Mouse (Mus musculus) heart, adult 2 months (tissue): ENCODE results near the gene Fam241a.

Source experiments
- CTCF ChIP-seq: fragments of 200-600 bp; IDR thresholded peaks from 2 replicates; pipeline ENCODE4 v1.8.1; 2022; ENCODE audit warnings: antibody characterized with exemption, mild to moderate bottlenecking, moderate library complexity
- POLR2A ChIP-seq: fragments of 200-500 bp; IDR thresholded peaks from 2 replicates; pipeline ENCODE4 v1.6.1; 2011; ENCODE audit warnings: mild to moderate bottlenecking, low read depth, low read length, control low read depth; ENCODE audit not compliant: insufficient read depth

DNA sequence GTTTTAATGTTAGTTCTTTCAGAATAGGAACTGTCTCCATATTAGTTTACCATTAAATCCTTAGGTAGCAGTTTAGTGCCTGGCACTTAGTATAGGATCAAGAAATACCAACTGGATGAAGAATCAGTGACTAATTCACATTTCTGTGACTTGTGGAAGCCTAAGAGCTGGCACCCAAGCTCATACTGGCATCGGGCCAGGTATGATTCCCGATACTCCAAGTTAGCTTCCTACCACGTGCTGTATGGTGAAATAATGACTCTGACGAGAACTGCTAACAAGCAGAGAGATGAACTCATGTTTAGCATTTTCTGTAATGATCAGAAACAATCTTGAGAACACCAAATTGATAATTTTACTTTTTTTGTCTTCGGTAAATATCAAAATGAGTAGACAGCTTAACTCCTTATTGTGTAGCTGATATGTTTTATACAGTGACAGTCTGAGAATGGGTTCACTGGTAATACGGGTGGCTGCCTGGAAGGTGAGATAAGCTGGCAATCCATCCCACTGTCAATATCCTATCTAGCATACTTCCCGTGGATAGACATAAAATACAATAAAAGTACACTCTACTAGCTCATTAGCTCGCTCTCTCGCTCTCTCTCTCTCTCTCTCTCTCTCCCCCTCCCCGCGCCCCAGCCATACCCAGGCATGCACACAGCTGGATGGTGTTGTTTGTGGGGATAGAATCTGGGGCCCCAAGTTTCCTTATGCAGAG lies 47.9 kb downstream of the Fam241a start:
- TF ChIP-seq CTCF, result no peak
- no peak for TF ChIP-seq POLR2A
